Mouse (Mus musculus) intestine, postnatal 0 days (tissue): ENCODE results near the gene Lingo1. TPM values are rescaled to one million over a fixed set of nuclear protein-coding genes. Genes with fewer than 3 reads are reported as not detected.

Source experiments
- ATAC-seq: fragments of 200-750 bp; cut with Nextera tagmentation; 2 replicates; pipeline ENCODE4 v1.8.0; 2017; ENCODE audit warnings: mild to moderate bottlenecking, moderate TSS enrichment, moderate library complexity
- H3K27ac ChIP-seq: fragments of 300-500 bp; sonication (generic); 2 replicates; pipeline ENCODE4 v1.5.1; 2014; ENCODE audit warnings: mild to moderate bottlenecking, low read depth, low read length, moderate library complexity
- H3K27me3 ChIP-seq: fragments of 300-500 bp; sonication (generic); replicated peaks from 2 replicates; pipeline ENCODE4 v1.6.1; 2014; ENCODE audit warnings: low read length, mixed read lengths; ENCODE audit not compliant: control insufficient read depth, insufficient read depth
- H3K36me3 ChIP-seq: fragments of 300-500 bp; sonication (generic); 2 replicates; pipeline ENCODE4 v1.6.1; 2014; ENCODE audit warnings: mild to moderate bottlenecking, moderate library complexity; ENCODE audit not compliant: control insufficient read depth, insufficient read depth
- H3K4me1 ChIP-seq: fragments of 300-500 bp; sonication (generic); replicated peaks from 2 replicates; pipeline ENCODE4 v1.6.1; 2014; ENCODE audit warnings: antibody characterized with exemption, low read length, mixed read lengths; ENCODE audit not compliant: control insufficient read depth, insufficient read depth
- H3K4me2 ChIP-seq: fragments of 300-500 bp; sonication (generic); replicated peaks from 2 replicates; pipeline ENCODE4 v1.6.1; 2014; ENCODE audit warnings: low read depth, mild to moderate bottlenecking, moderate library complexity
- H3K4me3 ChIP-seq: fragments of 300-500 bp; sonication (generic); 2 replicates; pipeline ENCODE4 v1.5.1; 2014; ENCODE audit warnings: low read depth, low read length
- H3K9ac ChIP-seq: fragments of 300-500 bp; sonication (generic); 2 replicates; pipeline ENCODE4 v1.6.1; 2014; ENCODE audit warnings: mild to moderate bottlenecking, low read depth, low read length
- H3K9me3 ChIP-seq: fragments of 300-500 bp; sonication (generic); 2 replicates; pipeline ENCODE4 v1.6.1; 2016; ENCODE audit warnings: mixed run types; ENCODE audit not compliant: control insufficient read depth
- CTCF ChIP-seq: sonication (generic); IDR thresholded peaks from 2 replicates; pipeline ENCODE4 v1.5.1; 2016; ENCODE audit warnings: low read depth, mild to moderate bottlenecking, control low read depth, antibody characterized with exemption, moderate library complexity
- WGBS: fragments of 180-500 bp; shearing (Covaris S2); extraction: QIAGEN DNeasy Blood & Tissue Kit; methylation state at CpG from one replicate; pipeline ENCODE4 v1.1.7; 2014; 5-methylcytosine and 5-hydroxymethylcytosine counted together
- polyA plus RNA-seq: library from polyadenylated mRNA; unstranded; fragments of >200 nt; fragmentation: Nextera tagmentation; extraction: Ambion mirVana; gene quantifications from 2 replicates; pipeline ENCODE4 v1.2.1, GENCODE M21; 2015

Lingo1 gene
- polyA plus RNA-seq, 1 experiment from 2014 or later: 0.98 TPM

GRCm38 (mm10) chr9:56619715-56620114 lies 176.6 kb downstream of the Lingo1 start:
- WGBS: 75% methylated on average over 23 of the region's 23 CpGs
- ATAC-seq: no peak
- Histone ChIP-seq H3K4me1 (no peaks in the 10 kb centered on the region), H3K4me2 (no peak overlapping the region), H3K4me3 (no peak overlapping the region), H3K36me3 (no peaks in the 10 kb centered on the region), H3K9ac (no peak overlapping the region), H3K27ac (no peak overlapping the region), H3K27me3 (peaks cover 19% of the 10 kb centered on the region), H3K9me3 (no peaks in the 10 kb centered on the region)
- no peak for TF ChIP-seq CTCF

- H3K9ac ChIP-seq: no peak overlapping the region
- H3K27me3 ChIP-seq: peaks cover 19% of the 10 kb centered on the region
- no peak overlapping the region for H3K4me3 ChIP-seq
- 81% methylated on average over 4 of the region's 4 CpGs for WGBS
- no peak for ATAC-seq
- no peak overlapping the region for H3K4me2 ChIP-seq
- no peaks in the 10 kb centered on the region for H3K4me1 ChIP-seq
- no peaks in the 10 kb centered on the region for H3K9me3 ChIP-seq
- H3K27ac ChIP-seq: no peak overlapping the region
- TF ChIP-seq CTCF: no peak
- no peaks in the 10 kb centered on the region for H3K36me3 ChIP-seq
Observed at GRCm38 (mm10) chr9:56618660-56619059, 177.6 kb downstream of the Lingo1 start.

DNA sequence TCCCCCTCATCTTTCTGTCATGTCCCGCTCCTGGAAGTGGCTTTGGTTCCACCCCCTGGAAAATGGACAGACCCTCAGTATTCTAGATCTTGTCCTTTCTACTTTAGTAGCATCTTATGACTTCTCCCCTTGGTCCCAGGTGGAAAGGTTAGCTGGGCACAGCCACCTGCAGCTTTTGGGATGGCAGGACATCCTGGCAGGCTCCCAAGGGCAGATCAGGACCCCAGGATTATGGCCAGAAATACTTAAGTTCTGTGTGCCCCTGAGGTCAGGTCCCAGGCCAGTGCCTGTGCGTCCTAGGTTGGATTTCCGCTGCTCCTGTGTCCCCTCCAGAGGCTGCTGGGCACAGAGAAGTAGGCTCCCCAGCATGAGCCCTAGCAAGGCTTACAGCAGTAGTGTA lies 180.2 kb downstream of the Lingo1 start:
- no peak overlapping the region for H3K27ac ChIP-seq
- 82% methylated on average over 3 of the region's 3 CpGs for WGBS
- peaks cover 18% of the 10 kb centered on the region for H3K27me3 ChIP-seq
- H3K36me3 ChIP-seq: no peaks in the 10 kb centered on the region
- ATAC-seq: no peak
- H3K9ac ChIP-seq: no peak overlapping the region
- H3K4me3 ChIP-seq: no peak overlapping the region
- TF ChIP-seq CTCF: no peak
- H3K4me1 ChIP-seq: no peaks in the 10 kb centered on the region
- no peak overlapping the region for H3K4me2 ChIP-seq
- H3K9me3 ChIP-seq: no peaks in the 10 kb centered on the region

DNA sequence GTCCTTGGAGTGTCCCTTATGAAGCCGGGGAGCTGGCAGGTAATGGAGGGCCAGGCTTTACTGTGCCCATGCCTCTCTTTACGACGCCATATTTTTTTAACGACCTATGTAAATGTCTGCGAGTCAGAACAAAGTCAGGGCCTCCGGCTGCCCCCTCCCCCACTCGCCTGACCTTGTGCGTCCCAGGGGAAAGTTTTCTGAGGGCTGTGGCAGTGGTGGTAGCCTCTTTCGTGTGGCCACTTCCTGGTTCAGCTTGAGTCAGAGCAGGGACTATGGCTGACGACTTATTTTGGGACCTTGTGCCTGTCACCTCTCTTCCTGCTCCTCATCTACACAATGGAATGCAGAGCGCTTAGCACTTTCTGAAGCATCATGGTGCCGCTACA lies 183.5 kb downstream of the Lingo1 start:
- WGBS: 37% methylated on average over 12 of the region's 12 CpGs
- Histone ChIP-seq H3K27ac (no peak overlapping the region), H3K9ac (no peak overlapping the region), H3K4me2 (no peak overlapping the region), H3K4me1 (no peaks in the 10 kb centered on the region), H3K27me3 (no peaks in the 10 kb centered on the region), H3K9me3 (no peaks in the 10 kb centered on the region), H3K4me3 (no peak overlapping the region), H3K36me3 (no peaks in the 10 kb centered on the region)
- no peak for ATAC-seq
- TF ChIP-seq CTCF: no peak

- H3K4me3 ChIP-seq: no peak overlapping the region
- H3K4me2 ChIP-seq: no peak overlapping the region
- no peaks in the 10 kb centered on the region for H3K4me1 ChIP-seq
- H3K27ac ChIP-seq: no peak overlapping the region
- no peak for ATAC-seq
- no peak overlapping the region for H3K9ac ChIP-seq
- no peaks in the 10 kb centered on the region for H3K27me3 ChIP-seq
- no peaks in the 10 kb centered on the region for H3K36me3 ChIP-seq
- no peak for TF ChIP-seq CTCF
- no peaks in the 10 kb centered on the region for H3K9me3 ChIP-seq
- 81% methylated on average over 8 of the region's 8 CpGs for WGBS
Observed at GRCm38 (mm10) chr9:56611912-56612797, 184.1 kb downstream of the Lingo1 start.

GRCm38 (mm10) chr9:56610955-56611354 lies 185.3 kb downstream of the Lingo1 start:
- no peak for ATAC-seq
- Histone ChIP-seq H3K4me1 (no peaks in the 10 kb centered on the region), H3K27me3 (no peaks in the 10 kb centered on the region), H3K9me3 (no peaks in the 10 kb centered on the region), H3K9ac (no peak overlapping the region), H3K36me3 (no peaks in the 10 kb centered on the region), H3K4me2 (no peak overlapping the region), H3K27ac (no peak overlapping the region), H3K4me3 (no peak overlapping the region)
- 85% methylated on average over 6 of the region's 6 CpGs for WGBS
- TF ChIP-seq CTCF: no peak
